Mouse (Mus musculus): ENCODE data around the gene Gm49384. TPM values are rescaled to one million over a fixed set of nuclear protein-coding genes. Genes with fewer than 3 reads are reported as not detected.

The Gm49384 gene
- polyA plus RNA-seq (2021; fragmentation: Nextera tagmentation), result 1.1 and 3.3 TPM in 2 replicates
- long read RNA-seq, experiment 1, result 0 reads
- long read RNA-seq, experiment 2, partial matches to known transcripts, result 1 of 1 reads
- long read RNA-seq, experiment 2, other reads (novel, unspliced or antisense), result 0 of 1 reads

DNA sequence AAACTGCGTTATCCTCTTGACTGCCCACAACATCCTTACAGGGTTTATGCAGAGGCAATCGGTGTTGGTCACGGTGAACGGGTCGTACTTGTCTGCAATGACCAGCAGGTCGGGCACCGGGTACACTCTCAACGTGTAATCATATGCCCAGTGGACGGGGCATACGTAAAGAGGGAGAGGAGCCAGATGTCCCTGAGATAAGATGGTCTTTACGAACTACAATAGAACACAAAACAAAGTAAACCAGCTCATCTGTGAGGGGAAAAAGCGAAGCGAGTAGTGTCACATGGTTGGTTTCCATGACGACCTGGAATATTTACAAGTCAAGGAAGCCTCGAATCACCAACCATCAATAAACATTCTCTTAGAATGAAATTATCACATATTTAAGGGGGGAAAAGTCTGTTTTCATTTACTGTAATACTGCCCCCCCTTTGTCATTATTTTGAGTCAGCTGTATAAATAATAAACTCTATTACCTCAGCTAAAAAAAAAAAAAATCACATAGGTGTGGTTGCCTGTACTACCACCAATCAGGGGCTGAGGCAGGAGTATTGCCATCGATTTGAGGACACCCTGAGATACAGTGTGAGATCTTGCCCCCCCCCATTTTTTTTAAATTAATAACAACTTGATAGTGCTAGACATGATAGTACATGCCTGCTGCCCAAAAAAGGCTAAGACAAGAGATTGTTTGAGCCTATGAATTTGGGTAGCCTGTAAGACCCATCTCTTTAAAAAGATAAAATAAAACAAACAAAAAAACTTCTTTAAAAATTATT, at the start of gene Gm49384:
Gene Gm49384, minus strand, starts transcription at position 216 of the 782 bp plus-strand sequence.

DNA sequence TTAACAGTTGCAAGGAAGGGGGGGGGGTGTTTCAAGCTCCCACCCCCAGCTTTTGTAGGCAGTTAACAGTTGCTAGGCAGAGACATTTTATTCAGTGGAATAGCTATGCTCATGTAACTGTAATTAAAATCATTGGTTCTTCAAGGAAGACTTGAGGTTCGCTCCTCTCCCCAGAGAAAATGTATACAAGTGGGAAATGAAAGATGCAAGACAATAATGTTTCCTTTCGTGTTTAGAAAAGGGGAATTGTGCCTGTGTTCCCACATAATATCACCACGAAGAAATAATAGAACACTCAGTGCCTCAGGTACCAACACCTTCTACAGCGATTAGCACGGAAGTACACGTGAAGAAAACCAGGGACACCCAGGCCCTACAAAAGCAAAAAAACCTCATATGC, 36.8 kb upstream of the Gm49384 start, which contains the start of gene Klhdc1:
Gene Klhdc1, plus strand, starts transcription at position 301 of the 400 bp plus-strand sequence.

DNA sequence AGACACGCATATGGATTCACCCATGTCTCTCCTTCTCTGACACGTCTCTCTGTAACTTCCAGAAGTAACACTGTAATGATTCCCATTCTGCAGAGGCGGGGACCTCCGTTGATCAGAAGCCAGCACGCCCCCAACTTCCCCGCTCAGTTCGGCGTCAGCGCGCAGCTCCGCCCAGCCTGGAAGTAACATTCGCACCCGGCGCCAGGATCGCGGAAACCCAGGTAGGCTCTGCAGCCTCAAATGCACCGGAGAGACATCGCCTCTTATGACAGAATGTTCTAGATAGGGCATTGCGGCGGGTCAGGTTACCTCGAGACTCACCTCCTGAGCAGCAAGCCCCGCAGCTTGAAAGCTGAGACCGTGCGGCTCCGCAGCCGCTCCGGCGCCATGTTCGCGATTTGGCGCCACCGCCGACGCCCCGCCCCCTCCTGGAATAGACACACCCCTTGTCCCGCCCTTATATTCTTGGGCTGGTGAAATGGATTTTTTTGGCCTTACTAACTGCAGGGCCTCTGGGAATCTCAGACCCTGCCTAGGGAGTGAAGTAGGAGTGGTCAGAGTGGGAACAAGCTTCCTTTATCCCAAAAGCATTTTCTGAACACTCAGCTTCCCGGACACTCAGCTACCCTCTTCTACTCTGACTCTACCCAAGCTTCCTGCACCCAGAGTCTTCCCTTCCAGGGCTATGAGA, 23.9 kb upstream of the Gm49384 start, which contains the start of gene Pole2:
Gene Pole2, minus strand, starts transcription at position 420 of the 691 bp plus-strand sequence.

GRCm38 (mm10) chr12:69198164-69198535, 5.9 kb downstream of the Gm49384 start, which contains the start of gene Dnaaf2:
Gene Dnaaf2 (minus strand): TSS chr12:69198429.

GRCm38 (mm10) chr12:69196444-69197377, 7.4 kb downstream of the Gm49384 start, which contains the start of gene Gm49383:
Gene Gm49383 (minus strand): TSS chr12:69197104.

DNA sequence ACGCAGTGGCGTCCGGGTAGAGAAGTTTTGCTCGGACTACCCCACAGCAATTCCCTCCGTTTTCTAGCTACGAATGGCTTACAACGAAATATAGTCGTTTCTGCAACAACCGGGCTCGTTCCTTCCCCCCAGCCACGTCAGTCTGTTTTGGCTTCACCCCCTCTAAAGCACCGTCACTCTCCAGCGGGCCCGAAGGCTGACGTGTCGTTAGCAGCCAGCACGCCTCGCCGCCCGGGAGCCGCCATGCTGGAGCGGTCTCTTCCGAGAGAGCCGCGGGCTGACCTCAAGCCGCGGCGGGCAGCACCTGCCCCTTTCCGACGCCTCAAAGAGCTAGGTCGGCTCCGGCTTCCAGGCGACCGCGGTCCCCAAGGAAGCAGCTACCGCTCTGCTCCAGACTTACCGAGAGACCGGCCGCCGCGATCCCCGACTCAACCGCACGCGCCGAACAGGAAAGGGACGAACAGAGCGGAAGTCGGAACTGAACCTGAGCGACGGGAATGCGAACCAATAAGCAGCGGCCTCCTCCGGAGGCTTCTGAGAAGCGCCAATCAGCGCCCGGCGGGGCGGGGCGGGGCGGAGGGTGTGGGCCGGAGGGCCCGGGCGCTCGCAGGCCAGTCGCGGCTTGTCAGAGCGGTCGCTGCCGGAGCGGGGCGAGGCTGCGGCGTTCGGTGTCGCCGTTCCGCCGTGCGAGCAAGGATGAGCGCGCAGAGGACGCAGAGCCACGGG, 20.3 kb downstream of the Gm49384 start, which contains the start of the genes Rpl36al and Mgat2:
Gene Rpl36al, minus strand, starts transcription at position 501 of the 726 bp plus-strand sequence.
Gene Mgat2, plus strand, starts transcription at position 575 of the 726 bp plus-strand sequence.

DNA sequence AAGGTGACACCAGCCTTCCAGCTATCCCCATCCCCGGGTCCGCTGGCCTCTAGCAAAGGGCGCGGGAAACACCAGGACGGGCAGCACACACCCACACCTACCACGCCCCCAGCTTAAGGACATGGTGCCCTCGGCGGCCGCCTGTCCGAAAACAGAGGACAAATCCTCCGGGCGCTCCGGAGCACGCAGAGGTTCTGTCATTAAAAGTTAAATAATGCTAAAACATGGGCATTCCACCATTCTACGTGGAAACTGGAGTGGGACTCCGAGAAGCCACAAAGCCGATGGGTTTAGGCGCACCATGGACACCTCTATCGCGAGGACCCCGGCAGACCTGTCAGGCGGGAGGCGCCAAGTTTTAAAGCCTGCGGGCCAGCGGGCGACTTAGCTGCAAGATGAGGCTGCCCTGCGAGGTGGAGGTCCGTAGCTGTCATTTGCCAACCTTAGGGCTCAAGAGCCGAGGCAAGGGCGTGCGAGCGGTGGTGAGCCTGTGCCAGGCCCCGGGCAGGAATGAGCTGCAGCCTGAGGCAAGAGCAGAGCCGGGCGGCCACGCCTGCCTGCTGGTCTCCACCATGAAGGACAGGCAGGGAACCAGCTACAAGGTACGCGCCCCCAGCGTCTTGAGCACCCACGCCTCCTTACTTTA, 35.5 kb downstream of the Gm49384 start, which contains the start of gene Lrr1:
Gene Lrr1, plus strand, starts transcription at position 354 of the 646 bp plus-strand sequence.

GRCm38 (mm10) chr12:69158765-69159577, 45.1 kb downstream of the Gm49384 start, which contains the start of gene Rps29:
Gene Rps29 (minus strand): TSS chr12:69159186.

Other genes with a start within 250 kb of the Gm49384 start
- gene Rps29, start 45.1 kb downstream of the Gm49384 start, polyA plus RNA-seq (2021; fragmentation: Nextera tagmentation), result 6,173 and 6,944 TPM in 2 replicates
- not detected in 2 replicates for gene Lrr1, start 35.5 kb downstream of the Gm49384 start, polyA plus RNA-seq (2021; fragmentation: Nextera tagmentation)
- gene Rpl36al, start 20.2 kb downstream of the Gm49384 start, polyA plus RNA-seq (2021; fragmentation: Nextera tagmentation), result 698 and 733 TPM in 2 replicates
- 29.5 and 31.1 TPM in 2 replicates for gene Mgat2, start 20.1 kb downstream of the Gm49384 start, polyA plus RNA-seq (2021; fragmentation: Nextera tagmentation)
- gene Gm49383, start 7.2 kb downstream of the Gm49384 start, polyA plus RNA-seq (2021; fragmentation: Nextera tagmentation), result 3.1 and 5.5 TPM in 2 replicates
- 3.8 and 5.0 TPM in 2 replicates for gene Dnaaf2, start 5.8 kb downstream of the Gm49384 start, polyA plus RNA-seq (2021; fragmentation: Nextera tagmentation)
- gene Pole2, start 23.9 kb upstream of the Gm49384 start, polyA plus RNA-seq (2021; fragmentation: Nextera tagmentation), result 0.20 and 0.32 TPM in 2 replicates
- 24.6 and 28.6 TPM in 2 replicates for gene Klhdc1, start 36.9 kb upstream of the Gm49384 start, polyA plus RNA-seq (2021; fragmentation: Nextera tagmentation)
- 84.6 and 172 TPM in 2 replicates for gene Klhdc2, start 92.4 kb upstream of the Gm49384 start, polyA plus RNA-seq (2021; fragmentation: Nextera tagmentation)
- gene Nemf, start 152.9 kb upstream of the Gm49384 start, polyA plus RNA-seq (2021; fragmentation: Nextera tagmentation), result 23.1 and 26.5 TPM in 2 replicates
- gene Arf6, start 167.9 kb upstream of the Gm49384 start, polyA plus RNA-seq (2021; fragmentation: Nextera tagmentation), result 12.3 and 63.9 TPM in 2 replicates
- gene Gm9887, start 168.2 kb upstream of the Gm49384 start, polyA plus RNA-seq (2021; fragmentation: Nextera tagmentation), result 0.85 and 3.1 TPM in 2 replicates

Data from left cerebral cortex, adult 6 months (tissue).